Mouse (Mus musculus): Measurements from ENCODE around the gene Obox5. TPM values are rescaled to one million over a fixed set of nuclear protein-coding genes. Genes with fewer than 3 reads are reported as not detected.
"Not testable (repeated sequence)": the region's sequence is repeated elsewhere in the genome, so short reads cannot be mapped to it uniquely, and the experiment has no call there.

Gene Obox5
- not detected in 2 replicates for polyA plus RNA-seq (2015; fragmentation: Nextera tagmentation; extraction: Ambion mirVana)

- not testable (repeated sequence) for DNase-seq (ENCODE audit: low spot score)
These were observed at the start of gene Obox5 for GRCm38 (mm10) chr7:15749831-15750230. Gene Obox5 (plus strand): TSS chr7:15750131.

GRCm38 (mm10) chr7:15749296-15749695 lies 635 bp upstream of the Obox5 start:
- DNase-seq (ENCODE audit: low spot score) = not testable (repeated sequence)

Other genes with a start within 250 kb of the Obox5 start
- gene Obox3, start 110.2 kb upstream of the Obox5 start, polyA plus RNA-seq (2015; fragmentation: Nextera tagmentation; extraction: Ambion mirVana) = not detected in 2 replicates
- gene Obox6, start 89.5 kb downstream of the Obox5 start, polyA plus RNA-seq (2015; fragmentation: Nextera tagmentation; extraction: Ambion mirVana) = not detected in 2 replicates
- gene Crx, start 129.8 kb downstream of the Obox5 start, polyA plus RNA-seq (2015; fragmentation: Nextera tagmentation; extraction: Ambion mirVana) = not detected in 2 replicates
- not detected in 2 replicates for gene Crxos, start 132.5 kb downstream of the Obox5 start, polyA plus RNA-seq (2015; fragmentation: Nextera tagmentation; extraction: Ambion mirVana)
- gene Selenow, start 172.3 kb downstream of the Obox5 start, polyA plus RNA-seq (2015; fragmentation: Nextera tagmentation; extraction: Ambion mirVana) = 550 and 586 TPM in 2 replicates
- gene Nop53, start 195.9 kb downstream of the Obox5 start, polyA plus RNA-seq (2015; fragmentation: Nextera tagmentation; extraction: Ambion mirVana) = 273 and 293 TPM in 2 replicates
- gene Ehd2, start 217.4 kb downstream of the Obox5 start, polyA plus RNA-seq (2015; fragmentation: Nextera tagmentation; extraction: Ambion mirVana) = 5.1 and 6.5 TPM in 2 replicates

Measured in thymus, postnatal 0 days (tissue).